Mouse (Mus musculus) cerebellum, adult 2 months (tissue): ENCODE data around the gene Cldn10.

Source experiments
- CTCF ChIP-seq: fragments of 200-500 bp; IDR thresholded peaks from 2 replicates; pipeline ENCODE4 v1.5.1; 2011; ENCODE audit warnings: low read depth, mild to moderate bottlenecking, control low read depth, low read length, moderate library complexity, borderline replicate concordance; ENCODE audit not compliant: insufficient read depth
- POLR2A ChIP-seq: fragments of 200-500 bp; IDR thresholded peaks from 2 replicates; pipeline ENCODE4 v1.6.1; 2011; ENCODE audit warnings: low read length, control low read depth, borderline replicate concordance; ENCODE audit not compliant: insufficient read depth

- TF ChIP-seq CTCF: no peak
- TF ChIP-seq POLR2A: no peak
Measured at GRCm38 (mm10) chr14:118831597-118831996, 43.9 kb downstream of the Cldn10 start.
